Mouse (Mus musculus): ENCODE measurements around the gene Cript. TPM values are rescaled to one million over a fixed set of nuclear protein-coding genes. Genes with fewer than 3 reads are reported as not detected.

Cript gene
- polyA plus RNA-seq (2016; fragmentation: Nextera tagmentation; extraction: Ambion mirVana), result 115 TPM in 2 replicates

- under 1% methylated on average over 43 of the region's 43 CpGs for WGBS
- H3K9ac ChIP-seq, result peak within 1 kb of the TSS; percentile 79
- peaks cover 15% of the 10 kb centered on the region for H3K4me1 ChIP-seq (replicated peaks)
- H3K27me3 ChIP-seq (replicated peaks), result no peaks in the 10 kb centered on the region
- H3K4me3 ChIP-seq, result peak within 1 kb of the TSS; percentile 89
- peak; percentile 100 for ATAC-seq (ENCODE audit: insufficient number of reproducible peaks, low FRiP score)
- H3K4me2 ChIP-seq, result peak within 1 kb of the TSS; percentile 98
- 0 out of 2 replicates have a peak, but pooled peaks cover 3% of the 10 kb centered on the region for H3K9me3 ChIP-seq (replicated peaks)
- peaks cover 26% of the 10 kb centered on the region for H3K36me3 ChIP-seq
- H3K27ac ChIP-seq (ENCODE audit: poor library complexity, severe bottlenecking), result peak within 1 kb of the TSS; percentile 31; the same call in 1 of the 2 replicates
Observed at GRCm38 (mm10) chr17:87025269-87025949, at the start of gene Cript, which contains the start of gene Pigf. Gene Cript (plus strand): TSS chr17:87025550. Gene Pigf (minus strand): TSS chr17:87025406.

GRCm38 (mm10) chr17:86976387-86976786 lies 49.0 kb upstream of the Cript start:
- H3K27me3 ChIP-seq (replicated peaks), result no peaks in the 10 kb centered on the region
- peaks cover 70% of the 10 kb centered on the region for H3K36me3 ChIP-seq
- 66% methylated on average over 10 of the region's 10 CpGs for WGBS
- H3K9me3 ChIP-seq (replicated peaks), result no peaks in the 10 kb centered on the region
- H3K4me2 ChIP-seq, result no peak overlapping the region
- no peak for ATAC-seq (ENCODE audit: insufficient number of reproducible peaks, low FRiP score)
- no peak overlapping the region for H3K27ac ChIP-seq (ENCODE audit: poor library complexity, severe bottlenecking)
- H3K4me3 ChIP-seq, result no peak overlapping the region
- peaks cover 6% of the 10 kb centered on the region; the same call in 1 of the 2 replicates for H3K4me1 ChIP-seq (replicated peaks)
- H3K9ac ChIP-seq, result no peak overlapping the region

- Histone ChIP-seq H3K4me1 (replicated peaks) (peaks cover 15% of the 10 kb centered on the region), H3K27me3 (replicated peaks) (no peaks in the 10 kb centered on the region), H3K4me3 (no peak overlapping the region), H3K4me2 (no peak overlapping the region), H3K36me3 (peaks cover 68% of the 10 kb centered on the region), H3K27ac (ENCODE audit: poor library complexity, severe bottlenecking) (no peak overlapping the region), H3K9me3 (replicated peaks) (no peaks in the 10 kb centered on the region), H3K9ac (no peak overlapping the region)
- 82% methylated on average over 6 of the region's 6 CpGs for WGBS
- ATAC-seq (ENCODE audit: insufficient number of reproducible peaks, low FRiP score), result no peak
Observed at GRCm38 (mm10) chr17:86978496-86978895, 46.9 kb upstream of the Cript start.

GRCm38 (mm10) chr17:86981205-86981604 lies 44.1 kb upstream of the Cript start:
- Histone ChIP-seq H3K36me3 (peaks cover 57% of the 10 kb centered on the region), H3K9ac (no peak overlapping the region), H3K4me1 (replicated peaks) (peaks cover 31% of the 10 kb centered on the region), H3K27me3 (replicated peaks) (no peaks in the 10 kb centered on the region), H3K27ac (ENCODE audit: poor library complexity, severe bottlenecking) (no peak overlapping the region), H3K9me3 (replicated peaks) (no peaks in the 10 kb centered on the region), H3K4me2 (no peak overlapping the region), H3K4me3 (no peak overlapping the region)
- 83% methylated on average over 1 of the region's 1 CpGs for WGBS
- no peak for ATAC-seq (ENCODE audit: insufficient number of reproducible peaks, low FRiP score)

GRCm38 (mm10) chr17:86981701-86982100 lies 43.6 kb upstream of the Cript start:
- Histone ChIP-seq H3K27ac (ENCODE audit: poor library complexity, severe bottlenecking) (no peak overlapping the region), H3K36me3 (peaks cover 54% of the 10 kb centered on the region), H3K9ac (no peak overlapping the region), H3K9me3 (replicated peaks) (no peaks in the 10 kb centered on the region), H3K4me1 (replicated peaks) (peaks cover 33% of the 10 kb centered on the region), H3K4me2 (no peak overlapping the region), H3K27me3 (replicated peaks) (no peaks in the 10 kb centered on the region), H3K4me3 (no peak overlapping the region)
- no peak for ATAC-seq (ENCODE audit: insufficient number of reproducible peaks, low FRiP score)
- WGBS, result 97% methylated on average over 2 of the region's 2 CpGs

- 0 out of 2 replicates have a peak, but pooled peaks have one; percentile 51 for ATAC-seq (ENCODE audit: insufficient number of reproducible peaks, low FRiP score)
- Histone ChIP-seq H3K9me3 (replicated peaks) (no peaks in the 10 kb centered on the region), H3K27ac (ENCODE audit: poor library complexity, severe bottlenecking) (no peak overlapping the region), H3K36me3 (peaks cover 52% of the 10 kb centered on the region), H3K4me2 (no peak overlapping the region), H3K4me1 (replicated peaks) (peaks cover 41% of the 10 kb centered on the region), H3K9ac (no peak overlapping the region), H3K27me3 (replicated peaks) (no peaks in the 10 kb centered on the region), H3K4me3 (no peak overlapping the region)
- WGBS, result 59% methylated on average over 9 of the region's 9 CpGs
Observed at GRCm38 (mm10) chr17:86982497-86982896, 42.9 kb upstream of the Cript start.

GRCm38 (mm10) chr17:86986449-86987138 lies 38.8 kb upstream of the Cript start:
- WGBS, result 55% methylated on average over 17 of the region's 17 CpGs
- Histone ChIP-seq H3K27ac (ENCODE audit: poor library complexity, severe bottlenecking) (peak overlapping the region; percentile 53), H3K4me2 (peak overlapping the region; percentile 53), H3K9me3 (replicated peaks) (no peaks in the 10 kb centered on the region), H3K36me3 (peaks cover 27% of the 10 kb centered on the region), H3K4me3 (no peak overlapping the region), H3K27me3 (replicated peaks) (no peaks in the 10 kb centered on the region), H3K4me1 (replicated peaks) (peaks cover 76% of the 10 kb centered on the region), H3K9ac (peak overlapping the region; percentile 59; the same call in 1 of the 2 replicates)
- no peak for ATAC-seq (ENCODE audit: insufficient number of reproducible peaks, low FRiP score)

GRCm38 (mm10) chr17:86988161-86988560 lies 37.2 kb upstream of the Cript start:
- Histone ChIP-seq H3K27me3 (replicated peaks) (no peaks in the 10 kb centered on the region), H3K27ac (ENCODE audit: poor library complexity, severe bottlenecking) (no peak overlapping the region), H3K9ac (no peak overlapping the region), H3K9me3 (replicated peaks) (no peaks in the 10 kb centered on the region), H3K4me2 (no peak overlapping the region), H3K36me3 (peaks cover 17% of the 10 kb centered on the region), H3K4me1 (replicated peaks) (peaks cover 67% of the 10 kb centered on the region), H3K4me3 (no peak overlapping the region)
- 85% methylated on average over 5 of the region's 5 CpGs for WGBS
- ATAC-seq (ENCODE audit: insufficient number of reproducible peaks, low FRiP score), result no peak

GRCm38 (mm10) chr17:86988601-86989184 lies 36.7 kb upstream of the Cript start:
- Histone ChIP-seq H3K4me1 (replicated peaks) (peaks cover 67% of the 10 kb centered on the region), H3K9ac (0 out of 2 replicates have a peak overlapping the region, but pooled peaks have one; percentile 45), H3K4me3 (no peak overlapping the region), H3K36me3 (peaks cover 12% of the 10 kb centered on the region), H3K27ac (ENCODE audit: poor library complexity, severe bottlenecking) (no peak overlapping the region), H3K4me2 (no peak overlapping the region), H3K9me3 (replicated peaks) (no peaks in the 10 kb centered on the region), H3K27me3 (replicated peaks) (no peaks in the 10 kb centered on the region)
- ATAC-seq (ENCODE audit: insufficient number of reproducible peaks, low FRiP score), result no peak
- WGBS, result 52% methylated on average over 6 of the region's 6 CpGs

GRCm38 (mm10) chr17:86991306-86991705 lies 34.0 kb upstream of the Cript start:
- 90% methylated on average over 8 of the region's 8 CpGs for WGBS

GRCm38 (mm10) chr17:86997323-86997722 lies 28.0 kb upstream of the Cript start:
- no peaks in the 10 kb centered on the region for H3K4me1 ChIP-seq (replicated peaks)
- H3K4me3 ChIP-seq, result no peak overlapping the region
- WGBS, result 86% methylated on average over 6 of the region's 6 CpGs
- H3K27ac ChIP-seq (ENCODE audit: poor library complexity, severe bottlenecking), result no peak overlapping the region
- H3K36me3 ChIP-seq, result peaks cover 32% of the 10 kb centered on the region
- H3K4me2 ChIP-seq, result no peak overlapping the region
- no peak overlapping the region for H3K9ac ChIP-seq
- no peak for ATAC-seq (ENCODE audit: insufficient number of reproducible peaks, low FRiP score)
- H3K9me3 ChIP-seq (replicated peaks), result no peaks in the 10 kb centered on the region
- no peaks in the 10 kb centered on the region for H3K27me3 ChIP-seq (replicated peaks)

More at GRCm38 (mm10) chr17:86991306-86991705, 34.0 kb upstream of the Cript start:
- Histone ChIP-seq H3K9me3 (replicated peaks) (no peaks in the 10 kb centered on the region), H3K27ac (ENCODE audit: poor library complexity, severe bottlenecking) (no peak overlapping the region), H3K27me3 (replicated peaks) (no peaks in the 10 kb centered on the region), H3K4me1 (replicated peaks) (peaks cover 47% of the 10 kb centered on the region), H3K4me2 (no peak overlapping the region), H3K4me3 (no peak overlapping the region), H3K9ac (no peak overlapping the region), H3K36me3 (peaks cover 11% of the 10 kb centered on the region)
- no peak for ATAC-seq (ENCODE audit: insufficient number of reproducible peaks, low FRiP score)

Measured in heart, embryonic 12.5 days (tissue).